Mouse (Mus musculus): ENCODE data around the gene Nsl1.

DNA sequence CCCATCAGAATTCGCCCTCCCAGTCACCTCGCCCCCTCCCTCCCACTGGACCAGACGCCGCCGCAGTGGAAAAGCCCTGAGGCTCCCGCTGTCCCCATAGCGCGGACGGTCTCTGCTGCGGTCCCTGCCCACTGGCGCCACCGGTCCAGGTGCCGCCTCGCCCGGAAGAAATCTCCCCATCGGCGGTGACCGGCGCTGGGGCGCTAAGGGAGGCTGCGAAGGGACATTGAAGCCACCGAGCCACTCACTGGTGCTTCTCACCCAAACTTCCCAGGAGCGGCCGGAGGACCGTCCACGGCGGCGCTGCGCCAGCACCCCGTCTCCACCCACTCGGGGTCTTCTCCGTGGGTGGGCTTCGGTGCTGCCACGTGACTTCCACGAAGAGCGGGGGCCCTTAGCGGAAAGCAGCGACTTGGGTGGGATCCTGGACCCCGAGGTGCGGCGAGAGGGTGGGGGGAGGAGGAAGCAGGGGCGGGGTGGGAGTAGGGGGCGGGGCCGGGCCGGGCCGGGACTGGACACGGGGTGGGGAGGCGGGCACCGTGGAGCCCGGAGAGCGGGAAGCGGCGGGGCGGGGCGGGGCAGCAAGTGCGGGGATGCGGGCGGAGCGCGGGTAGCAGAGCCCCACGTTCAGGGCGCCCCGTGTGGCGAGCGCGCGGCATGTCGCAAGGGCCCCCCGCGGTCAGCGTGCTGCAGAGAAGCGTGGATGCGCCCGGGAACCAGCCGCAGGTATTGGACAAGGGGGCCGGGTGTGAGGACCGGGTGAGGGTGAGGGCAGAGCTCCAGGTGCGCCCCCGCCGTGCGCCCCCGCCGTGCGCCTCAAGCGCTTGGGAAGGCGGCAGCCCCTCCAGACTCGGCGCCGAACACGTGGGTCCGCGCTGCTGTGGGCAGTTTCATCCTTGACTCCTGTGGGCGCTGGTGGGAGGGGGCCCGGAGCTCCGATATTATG, 35.3 kb downstream of the Nsl1 start, which contains the start of gene Batf3:
- TF ChIP-seq MAFK (IDR thresholded peaks at IDR 0.05; ENCODE audit: insufficient read depth, low read depth, low read length) (no peak), CHD2 (IDR thresholded peaks at IDR 0.05; ENCODE audit: low read depth, low read length) (no peak), ZC3H11A (IDR thresholded peaks at IDR 0.05; ENCODE audit: borderline replicate concordance, low read depth, low read length) (no peak), ZNF384 (IDR thresholded peaks at IDR 0.05; ENCODE audit: low read depth, low read length) (no peak)

All from ES-E14 (cell line).